Mouse (Mus musculus): ENCODE data around the gene Frmd4b.

DNA sequence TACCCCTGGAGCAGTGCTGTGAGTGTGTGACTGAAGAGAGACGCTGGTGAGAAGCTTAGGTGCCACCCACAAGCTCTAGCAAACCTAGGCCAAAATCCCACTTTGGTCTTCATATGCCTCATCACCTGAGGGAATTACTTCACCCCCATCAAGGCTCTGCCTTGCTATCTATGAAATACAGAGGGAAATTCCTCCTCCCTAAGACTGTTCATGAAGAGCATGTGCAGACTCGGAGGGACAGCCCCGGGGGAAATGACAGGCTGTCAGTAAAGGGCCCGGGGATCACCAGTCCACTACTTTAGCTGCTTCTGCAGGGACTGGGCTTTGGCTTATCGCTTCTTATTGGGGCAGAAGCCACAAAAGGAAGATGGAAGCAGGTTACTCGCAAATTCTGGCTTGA, 108.9 kb downstream of the Frmd4b start:
- TF ChIP-seq CTCF (IDR thresholded peaks at IDR 0.05; ENCODE audit: insufficient read depth, low read length), result no peak
- TF ChIP-seq POLR2A (IDR thresholded peaks at IDR 0.05; ENCODE audit: borderline replicate concordance, extremely low read depth, low read depth, low read length), result no peak
